Mouse (Mus musculus) forebrain, embryonic 16.5 days (tissue): ENCODE measurements around the gene Nrip1. TPM values are rescaled to one million over a fixed set of nuclear protein-coding genes. Genes with fewer than 3 reads are reported as not detected.

Source experiments
- ATAC-seq: fragments of 200-750 bp; cut with Nextera tagmentation; 2 replicates; pipeline ENCODE4 v1.8.0; 2017; ENCODE audit warnings: mild to moderate bottlenecking, moderate library complexity
- H3K27ac ChIP-seq: fragments of 300-500 bp; sonication (generic); 2 replicates; pipeline ENCODE4 v1.5.1; 2014; ENCODE audit warnings: low read length, control low read depth
- H3K27me3 ChIP-seq: fragments of 300-500 bp; sonication (generic); replicated peaks from 2 replicates; pipeline ENCODE4 v1.6.1; 2014; ENCODE audit warnings: low read length; ENCODE audit not compliant: control insufficient read depth, insufficient read depth
- H3K36me3 ChIP-seq: fragments of 300-500 bp; sonication (generic); 2 replicates; pipeline ENCODE4 v1.6.1; 2014; ENCODE audit not compliant: control insufficient read depth, insufficient read depth
- H3K4me1 ChIP-seq: fragments of 300-500 bp; sonication (generic); replicated peaks from 2 replicates; pipeline ENCODE4 v1.6.1; 2014; ENCODE audit warnings: low read length; ENCODE audit not compliant: control insufficient read depth, insufficient read depth
- H3K4me2 ChIP-seq: fragments of 300-500 bp; sonication (generic); 2 replicates; pipeline ENCODE4 v1.6.1; 2014; ENCODE audit warnings: mild to moderate bottlenecking, low read length, control low read depth
- H3K4me3 ChIP-seq: fragments of 300-500 bp; sonication (generic); replicated peaks from 2 replicates; pipeline ENCODE4 v1.5.1; 2014; ENCODE audit warnings: mild to moderate bottlenecking, low read length, control low read depth
- H3K9ac ChIP-seq: fragments of 300-500 bp; sonication (generic); replicated peaks from 2 replicates; pipeline ENCODE4 v1.6.1; 2014; ENCODE audit warnings: low read depth, low read length, control low read depth
- H3K9me3 ChIP-seq: fragments of 300-500 bp; sonication (generic); 2 replicates; pipeline ENCODE4 v1.6.1; 2016; ENCODE audit warnings: low read length; ENCODE audit not compliant: control insufficient read depth
- WGBS: fragments of 180-500 bp; shearing (Covaris S2); extraction: QIAGEN DNeasy Blood & Tissue Kit; methylation state at CpG from one replicate; pipeline ENCODE4 v1.1.7; 2014; 5-methylcytosine and 5-hydroxymethylcytosine counted together
- polyA plus RNA-seq: library from polyadenylated mRNA; unstranded; fragments of >200 nt; fragmentation: Nextera tagmentation; extraction: Ambion mirVana; gene quantifications from 2 replicates; pipeline ENCODE4 v1.2.1, GENCODE M21; 2015

Gene Nrip1
- polyA plus RNA-seq, 1 experiment from 2014 or later, result 38.7 TPM

DNA sequence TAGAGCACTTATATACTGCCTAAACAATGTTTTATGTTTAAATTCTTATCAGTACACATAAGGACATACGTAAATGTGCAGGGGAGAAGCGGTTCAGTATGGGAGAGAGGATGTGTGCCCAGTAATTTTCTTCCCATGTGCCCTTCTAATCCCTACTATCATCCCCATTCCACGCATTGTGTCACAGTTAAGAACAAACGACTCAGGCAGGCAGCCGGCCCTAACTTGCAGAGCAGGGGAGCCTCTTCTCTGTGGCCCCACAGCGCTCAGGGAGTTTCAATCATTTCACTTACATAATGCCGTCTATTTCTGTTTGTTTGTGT lies 71.9 kb downstream of the Nrip1 start:
- Histone ChIP-seq H3K9ac (no peak overlapping the region), H3K27me3 (no peaks in the 10 kb centered on the region), H3K36me3 (no peaks in the 10 kb centered on the region), H3K27ac (no peak overlapping the region), H3K4me2 (no peak overlapping the region), H3K4me3 (no peak overlapping the region), H3K4me1 (peaks cover 8% of the 10 kb centered on the region), H3K9me3 (no peaks in the 10 kb centered on the region)
- no peak for ATAC-seq
- 63% methylated on average over 7 of the region's 7 CpGs for WGBS

DNA sequence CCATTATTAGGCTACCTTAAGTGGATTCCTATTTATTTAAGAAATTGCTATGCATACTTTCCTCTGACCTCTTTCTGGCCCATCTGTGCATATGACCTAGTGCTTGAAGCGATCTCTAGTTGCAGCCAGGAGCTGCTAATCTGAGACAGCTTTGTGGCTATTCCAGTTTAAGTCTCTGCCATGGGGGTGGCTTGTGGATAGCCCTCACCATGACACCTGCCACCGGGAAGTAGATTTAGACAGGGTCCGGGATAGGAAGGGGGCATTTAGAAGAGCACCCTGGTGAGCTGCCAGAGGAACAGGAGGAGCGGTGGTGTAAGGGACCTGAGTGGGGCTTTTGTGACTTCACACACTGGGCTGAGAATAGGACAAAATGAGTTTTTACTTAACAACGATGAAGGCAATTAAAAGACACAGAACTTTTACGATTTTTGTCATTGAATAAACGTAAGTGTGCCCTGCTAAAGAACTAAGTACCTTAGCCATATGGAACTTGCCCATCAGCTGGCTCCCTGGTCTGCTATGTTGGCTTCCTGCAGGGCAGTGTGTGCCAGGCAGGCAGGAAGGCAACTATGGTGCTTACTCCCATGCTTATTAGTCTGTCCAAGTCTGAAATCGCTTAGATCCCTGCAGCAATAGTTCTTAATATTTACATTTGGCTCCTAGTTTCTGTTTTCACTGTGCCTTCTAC lies 72.4 kb downstream of the Nrip1 start:
- 49% methylated on average over 8 of the region's 8 CpGs for WGBS
- ATAC-seq, result peak; percentile 58; the same call in 1 of the 2 replicates

DNA sequence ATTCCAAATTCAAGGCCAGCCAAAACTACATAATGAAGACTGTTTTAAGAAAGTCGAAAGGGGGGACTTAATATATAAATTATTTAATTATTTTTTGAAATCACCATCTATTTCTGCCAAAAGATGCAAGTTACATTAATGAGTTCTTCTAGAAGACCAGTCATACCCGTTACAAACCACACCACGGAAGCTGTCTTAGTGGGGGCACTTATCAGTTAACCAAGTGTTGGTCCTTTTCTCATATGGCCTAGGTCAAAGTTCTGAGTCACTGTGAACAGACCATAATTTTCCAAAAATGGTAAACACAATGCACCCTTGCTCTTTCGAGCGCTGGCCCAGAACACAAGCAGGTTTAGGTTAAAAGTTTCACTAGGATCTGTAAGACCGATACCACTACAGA lies 73.2 kb downstream of the Nrip1 start:
- no peak for ATAC-seq

More for the DNA sequence above, 72.4 kb downstream of the Nrip1 start:
- Histone ChIP-seq H3K9me3 (no peaks in the 10 kb centered on the region), H3K4me2 (no peak overlapping the region), H3K4me3 (no peak overlapping the region), H3K27ac (no peak overlapping the region), H3K36me3 (no peaks in the 10 kb centered on the region), H3K4me1 (peaks cover 8% of the 10 kb centered on the region), H3K27me3 (no peaks in the 10 kb centered on the region), H3K9ac (no peak overlapping the region)

DNA sequence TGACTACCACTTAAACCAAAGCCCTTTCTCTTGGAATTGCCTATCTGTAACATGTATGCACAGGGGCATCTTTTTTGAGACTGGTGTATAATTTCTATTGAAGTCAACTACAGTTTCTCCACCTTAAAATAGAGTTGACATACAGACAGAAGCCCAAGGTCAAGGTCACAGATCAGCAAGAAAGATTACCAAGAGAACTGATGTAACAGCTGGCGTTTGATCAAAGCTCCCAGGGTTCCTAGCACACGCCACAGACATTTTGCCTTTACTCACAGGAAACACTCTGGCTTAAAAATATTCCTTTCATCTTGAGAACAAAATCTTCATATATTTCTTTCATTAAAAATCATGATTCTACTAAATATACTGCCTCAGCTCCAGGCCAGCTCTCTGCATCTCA lies 74.1 kb downstream of the Nrip1 start:
- Histone ChIP-seq H3K4me3 (no peak overlapping the region), H3K4me2 (no peak overlapping the region), H3K27ac (no peak overlapping the region), H3K36me3 (no peaks in the 10 kb centered on the region), H3K27me3 (no peaks in the 10 kb centered on the region), H3K9ac (no peak overlapping the region), H3K9me3 (no peaks in the 10 kb centered on the region), H3K4me1 (peaks cover 8% of the 10 kb centered on the region)
- ATAC-seq, result no peak
- WGBS, result 60% methylated on average over 2 of the region's 2 CpGs

More for the DNA sequence above, 73.2 kb downstream of the Nrip1 start:
- WGBS, result 94% methylated on average over 6 of the region's 6 CpGs
- Histone ChIP-seq H3K4me1 (peaks cover 8% of the 10 kb centered on the region), H3K9ac (no peak overlapping the region), H3K27ac (no peak overlapping the region), H3K4me3 (no peak overlapping the region), H3K36me3 (no peaks in the 10 kb centered on the region), H3K27me3 (no peaks in the 10 kb centered on the region), H3K9me3 (no peaks in the 10 kb centered on the region), H3K4me2 (no peak overlapping the region)

DNA sequence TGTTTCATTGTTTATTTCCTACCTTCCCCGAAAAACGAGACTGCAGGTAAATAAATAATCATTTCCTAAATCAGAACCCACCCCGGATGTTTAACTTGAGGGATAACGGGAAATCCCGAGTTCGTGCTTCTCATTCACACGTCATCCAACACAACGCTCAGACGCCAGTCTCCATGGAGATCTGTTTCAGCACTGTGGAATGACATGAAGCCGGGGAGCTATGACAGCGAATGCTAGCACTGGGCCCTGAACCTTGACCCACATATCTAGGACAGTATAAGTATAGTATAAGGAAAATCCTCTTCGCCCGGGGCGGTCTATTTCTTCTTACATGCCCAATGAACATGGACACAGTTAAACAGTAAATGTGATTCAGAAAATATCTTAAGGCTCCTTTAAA lies 78.3 kb downstream of the Nrip1 start:
- Histone ChIP-seq H3K9ac (no peak overlapping the region), H3K27ac (no peak overlapping the region), H3K36me3 (peaks cover 2% of the 10 kb centered on the region; the same call in 1 of the 2 replicates), H3K4me2 (no peak overlapping the region), H3K4me1 (no peaks in the 10 kb centered on the region), H3K4me3 (no peak overlapping the region), H3K27me3 (no peaks in the 10 kb centered on the region), H3K9me3 (no peaks in the 10 kb centered on the region)
- WGBS, result 76% methylated on average over 14 of the region's 14 CpGs
- ATAC-seq, result no peak

DNA sequence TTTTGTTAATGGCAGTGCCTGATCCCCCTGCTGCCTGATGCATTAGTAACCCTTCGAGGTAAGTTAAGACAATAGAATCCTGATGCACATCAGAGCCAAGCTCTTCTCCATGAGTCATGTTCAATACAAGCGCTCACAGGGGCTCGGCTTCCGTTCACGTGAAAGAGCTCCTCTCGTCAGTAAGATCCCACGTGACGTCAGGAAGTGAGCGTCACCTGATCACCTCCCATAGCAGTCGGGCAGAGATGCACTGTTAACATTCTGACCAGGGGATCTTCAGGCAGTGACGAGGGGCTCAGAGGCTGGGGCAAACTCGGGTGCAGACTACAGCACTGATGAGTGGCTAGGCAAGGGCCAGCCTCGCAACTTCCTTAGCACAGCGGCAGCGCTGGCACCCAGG lies 79.1 kb downstream of the Nrip1 start:
- no peaks in the 10 kb centered on the region for H3K27me3 ChIP-seq
- ATAC-seq, result no peak
- no peak overlapping the region for H3K9ac ChIP-seq
- no peak overlapping the region for H3K4me3 ChIP-seq
- no peaks in the 10 kb centered on the region for H3K4me1 ChIP-seq
- H3K9me3 ChIP-seq, result no peaks in the 10 kb centered on the region
- peaks cover 2% of the 10 kb centered on the region; the same call in 1 of the 2 replicates for H3K36me3 ChIP-seq
- no peak overlapping the region for H3K27ac ChIP-seq
- WGBS, result 86% methylated on average over 15 of the region's 15 CpGs
- no peak overlapping the region for H3K4me2 ChIP-seq

DNA sequence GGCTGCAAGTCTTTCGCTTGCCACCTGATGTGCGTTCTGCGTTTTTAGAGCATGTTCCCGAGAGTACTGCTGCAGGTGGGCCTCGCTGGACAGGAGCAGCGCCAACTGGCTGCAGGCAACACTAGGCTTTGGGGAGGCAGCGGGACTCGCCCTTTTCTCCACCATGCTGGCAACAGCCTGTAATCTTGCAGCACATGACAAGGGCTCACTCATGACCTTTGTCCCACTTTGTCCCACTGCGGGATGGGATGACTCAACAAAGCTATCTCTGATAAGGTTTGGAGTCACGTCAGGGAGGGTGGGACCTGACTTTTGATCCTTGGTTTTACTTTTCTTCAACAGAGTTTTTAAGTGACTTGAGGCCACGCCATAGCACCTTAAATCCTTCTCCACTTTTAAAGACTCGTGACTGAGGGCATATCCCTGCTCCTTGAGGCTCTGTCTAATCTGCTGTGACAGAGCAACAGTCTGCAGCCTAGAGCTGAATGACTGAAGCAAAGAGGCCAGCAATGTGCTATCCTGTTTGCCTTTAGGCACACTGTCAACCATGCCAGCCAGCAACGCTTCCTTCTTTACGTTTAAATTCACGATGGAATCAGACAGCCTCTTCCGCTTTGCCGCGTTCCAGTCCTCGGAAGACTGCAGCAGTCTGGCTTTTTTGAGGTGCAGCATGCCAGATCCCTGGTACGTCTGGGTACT lies 79.7 kb downstream of the Nrip1 start:
- no peak overlapping the region for H3K4me2 ChIP-seq
- no peak overlapping the region for H3K27ac ChIP-seq
- H3K9ac ChIP-seq, result no peak overlapping the region
- no peak for ATAC-seq
- H3K4me3 ChIP-seq, result no peak overlapping the region
- WGBS, result 89% methylated on average over 20 of the region's 20 CpGs
- H3K36me3 ChIP-seq, result peaks cover 2% of the 10 kb centered on the region; the same call in 1 of the 2 replicates
- H3K9me3 ChIP-seq, result no peaks in the 10 kb centered on the region
- H3K27me3 ChIP-seq, result no peaks in the 10 kb centered on the region
- no peaks in the 10 kb centered on the region for H3K4me1 ChIP-seq

DNA sequence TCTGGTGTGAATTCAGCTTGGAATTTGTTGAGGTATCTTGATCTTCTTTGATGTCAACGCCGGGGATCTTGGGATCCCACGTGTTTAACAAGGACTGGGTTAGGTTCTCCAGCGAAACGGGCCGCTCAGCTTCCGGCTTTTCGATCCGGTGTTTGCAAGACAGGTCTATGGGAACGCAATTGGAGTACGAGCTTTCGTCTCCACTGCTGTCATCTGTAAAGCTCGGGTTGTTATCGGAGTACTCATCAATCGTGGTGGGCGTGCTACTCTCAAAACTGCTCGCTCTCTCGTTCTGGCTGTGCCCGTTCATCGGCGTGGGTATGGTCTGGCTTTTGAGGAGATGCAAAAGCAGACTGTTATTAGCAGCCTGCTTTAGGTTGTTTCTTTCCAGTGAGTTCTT lies 80.5 kb downstream of the Nrip1 start:
- 97% methylated on average over 21 of the region's 21 CpGs for WGBS
- no peak overlapping the region for H3K27ac ChIP-seq
- H3K27me3 ChIP-seq, result no peaks in the 10 kb centered on the region
- H3K4me3 ChIP-seq, result no peak overlapping the region
- no peaks in the 10 kb centered on the region for H3K9me3 ChIP-seq
- no peak overlapping the region for H3K9ac ChIP-seq
- H3K4me1 ChIP-seq, result no peaks in the 10 kb centered on the region
- peaks cover 2% of the 10 kb centered on the region; the same call in 1 of the 2 replicates for H3K36me3 ChIP-seq
- H3K4me2 ChIP-seq, result no peak overlapping the region
- no peak for ATAC-seq

DNA sequence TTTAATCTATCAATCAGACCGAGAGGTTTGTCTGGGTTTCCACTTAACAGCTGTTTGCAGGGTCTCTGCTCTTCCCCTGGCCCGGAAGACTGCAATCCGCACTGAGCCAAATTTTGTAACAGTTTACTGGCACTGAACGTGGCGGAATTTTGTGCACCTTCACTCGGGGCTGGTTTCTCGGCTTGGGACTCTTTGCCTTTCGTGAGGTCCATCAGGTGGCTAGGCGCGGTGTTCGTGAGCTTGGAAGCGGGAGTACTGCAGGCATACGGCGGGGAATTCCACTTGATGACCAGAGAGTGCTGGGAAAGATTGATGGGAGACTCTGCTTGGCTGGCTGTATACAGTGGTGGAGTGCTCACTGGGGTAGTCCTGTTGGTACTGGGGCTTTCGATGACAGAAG lies 81.0 kb downstream of the Nrip1 start:
- Histone ChIP-seq H3K4me3 (no peak overlapping the region), H3K36me3 (peaks cover 2% of the 10 kb centered on the region; the same call in 1 of the 2 replicates), H3K27me3 (no peaks in the 10 kb centered on the region), H3K4me1 (no peaks in the 10 kb centered on the region), H3K27ac (no peak overlapping the region), H3K9ac (no peak overlapping the region), H3K9me3 (no peaks in the 10 kb centered on the region), H3K4me2 (no peak overlapping the region)
- ATAC-seq, result no peak
- 94% methylated on average over 15 of the region's 15 CpGs for WGBS
